Mouse (Mus musculus) CH12.LX (cell line): ENCODE data around the gene Nmur1.

Experiments used
- MAZ ChIP-seq: IDR thresholded peaks from 2 replicates; pipeline ENCODE4 v1.6.1; 2012; ENCODE audit warnings: low read depth, mild to moderate bottlenecking, inconsistent platforms, low read length, improper control_type of control experiment, moderate library complexity
- TBP ChIP-seq: conservative IDR thresholded peaks from 2 replicates; pipeline ENCODE4 v1.6.1; 2011; ENCODE audit warnings: low read depth, low read length, improper control_type of control experiment

GRCm38 (mm10) chr1:86408515-86408914, 17.5 kb downstream of the Nmur1 start:
- no peak for TF ChIP-seq TBP
- TF ChIP-seq MAZ: no peak
